Mouse (Mus musculus): Measurements from ENCODE around the gene Nell1.

The Nell1 gene

DNA sequence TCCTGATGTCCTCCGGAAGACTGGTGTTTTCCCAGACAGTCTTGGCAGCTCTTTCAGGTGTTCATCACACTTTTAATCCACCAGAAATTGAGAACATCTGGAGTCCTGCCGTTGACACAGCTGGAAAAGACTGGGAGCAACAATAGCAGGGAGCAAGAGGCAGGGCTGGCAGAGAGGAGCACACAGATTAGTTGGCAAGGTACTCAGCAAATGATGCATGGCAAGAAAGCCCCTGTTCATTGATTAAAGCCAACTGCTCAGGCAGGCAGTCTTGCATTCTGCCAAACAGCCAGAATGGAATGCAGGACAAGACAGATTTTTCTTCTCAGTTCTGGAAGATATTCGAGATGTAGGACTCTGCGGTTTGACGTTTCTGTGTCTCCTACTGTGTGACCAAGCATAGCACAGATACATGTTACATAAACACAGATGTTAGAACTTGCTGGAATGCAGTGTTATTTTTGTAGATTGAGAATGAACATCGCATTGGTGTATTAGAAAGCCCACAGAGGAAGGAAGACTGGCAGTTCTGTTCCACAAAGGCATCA lies 925.0 kb downstream of the Nell1 start:
- DNase-seq, result no peak

Data from kidney, postnatal 4 days (tissue).